Mouse (Mus musculus): ENCODE measurements around the gene Ubxn1. TPM values are rescaled to one million over a fixed set of nuclear protein-coding genes. Genes with fewer than 3 reads are reported as not detected.

Ubxn1 gene
- polyA plus RNA-seq, 1 experiment from 2014 or later = 168 TPM

GRCm38 (mm10) chr19:8914212-8914611, 42.9 kb downstream of the Ubxn1 start:
- Histone ChIP-seq H3K9me3 (no peaks in the 10 kb centered on the region), H3K27me3 (no peaks in the 10 kb centered on the region), H3K4me2 (replicated peaks) (no peak overlapping the region), H3K36me3 (peaks cover 79% of the 10 kb centered on the region), H3K4me3 (replicated peaks) (no peak overlapping the region), H3K9ac (replicated peaks) (no peak overlapping the region), H3K4me1 (replicated peaks) (no peaks in the 10 kb centered on the region), H3K27ac (no peak overlapping the region)
- ATAC-seq = no peak
- WGBS = 98% methylated on average over 3 of the region's 3 CpGs

GRCm38 (mm10) chr19:8919000-8919399, 47.7 kb downstream of the Ubxn1 start:
- H3K4me3 ChIP-seq (replicated peaks) = no peak overlapping the region
- H3K4me2 ChIP-seq (replicated peaks) = no peak overlapping the region
- H3K36me3 ChIP-seq = peaks cover 31% of the 10 kb centered on the region
- no peaks in the 10 kb centered on the region for H3K27me3 ChIP-seq
- no peak overlapping the region for H3K27ac ChIP-seq
- 93% methylated on average over 3 of the region's 3 CpGs for WGBS
- ATAC-seq = no peak
- no peaks in the 10 kb centered on the region for H3K9me3 ChIP-seq
- H3K9ac ChIP-seq (replicated peaks) = no peak overlapping the region
- H3K4me1 ChIP-seq (replicated peaks) = peaks cover 11% of the 10 kb centered on the region

GRCm38 (mm10) chr19:8919684-8920072, 48.4 kb downstream of the Ubxn1 start:
- Histone ChIP-seq H3K4me1 (replicated peaks) (peaks cover 11% of the 10 kb centered on the region), H3K27me3 (no peaks in the 10 kb centered on the region), H3K9me3 (no peaks in the 10 kb centered on the region), H3K9ac (replicated peaks) (peak overlapping the region; percentile 86; the same call in 1 of the 2 replicates), H3K36me3 (peaks cover 25% of the 10 kb centered on the region), H3K4me3 (replicated peaks) (peak overlapping the region; percentile 91), H3K27ac (peak overlapping the region; percentile 89), H3K4me2 (replicated peaks) (peak overlapping the region; percentile 87)
- ATAC-seq = no peak
- WGBS = 73% methylated on average over 6 of the region's 6 CpGs

GRCm38 (mm10) chr19:8920073-8920736, 48.9 kb downstream of the Ubxn1 start, which contains the start of gene B3gat3:
Gene B3gat3, plus strand, starts transcription at chr19:8920374.
- WGBS = 3% methylated on average over 44 of the region's 50 CpGs
- H3K9ac ChIP-seq (replicated peaks) = peak within 1 kb of the TSS; percentile 86
- no peaks in the 10 kb centered on the region for H3K27me3 ChIP-seq
- peaks cover 11% of the 10 kb centered on the region for H3K4me1 ChIP-seq (replicated peaks)
- no peaks in the 10 kb centered on the region for H3K9me3 ChIP-seq
- H3K27ac ChIP-seq = peak within 1 kb of the TSS; percentile 89
- peak within 1 kb of the TSS; percentile 91 for H3K4me3 ChIP-seq (replicated peaks)
- peak; percentile 99 for ATAC-seq
- peaks cover 19% of the 10 kb centered on the region for H3K36me3 ChIP-seq
- H3K4me2 ChIP-seq (replicated peaks) = peak within 1 kb of the TSS; percentile 87

DNA sequence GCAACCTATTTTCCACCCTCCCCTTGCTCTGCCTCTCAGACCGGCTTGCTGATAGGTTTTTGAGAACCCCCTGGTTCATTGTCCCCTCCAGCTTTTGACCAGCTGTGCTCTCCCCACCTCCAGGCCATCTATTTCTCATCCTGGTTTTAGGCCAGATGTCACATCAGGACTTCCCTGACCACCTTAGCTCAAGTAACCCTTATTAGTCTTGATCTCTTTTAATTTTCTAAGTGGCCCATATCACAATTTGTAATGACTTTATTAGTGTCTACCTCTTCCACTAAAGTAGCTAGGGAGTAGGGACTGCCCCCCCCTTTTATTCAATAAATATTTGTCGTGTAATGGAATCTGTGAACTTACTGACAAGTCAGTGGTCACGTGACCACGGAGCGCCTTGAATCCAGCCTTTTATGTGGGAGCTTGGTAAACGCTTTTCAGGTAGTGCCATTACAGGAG, 49.6 kb downstream of the Ubxn1 start:
- ATAC-seq = no peak
- Histone ChIP-seq H3K27me3 (no peaks in the 10 kb centered on the region), H3K27ac (peak overlapping the region; percentile 89), H3K9me3 (no peaks in the 10 kb centered on the region), H3K9ac (replicated peaks) (peak overlapping the region; percentile 86), H3K4me2 (replicated peaks) (peak overlapping the region; percentile 87), H3K4me1 (replicated peaks) (peaks cover 11% of the 10 kb centered on the region), H3K4me3 (replicated peaks) (peak overlapping the region; percentile 91), H3K36me3 (peaks cover 19% of the 10 kb centered on the region)
- 3% methylated on average over 6 of the region's 6 CpGs for WGBS

DNA sequence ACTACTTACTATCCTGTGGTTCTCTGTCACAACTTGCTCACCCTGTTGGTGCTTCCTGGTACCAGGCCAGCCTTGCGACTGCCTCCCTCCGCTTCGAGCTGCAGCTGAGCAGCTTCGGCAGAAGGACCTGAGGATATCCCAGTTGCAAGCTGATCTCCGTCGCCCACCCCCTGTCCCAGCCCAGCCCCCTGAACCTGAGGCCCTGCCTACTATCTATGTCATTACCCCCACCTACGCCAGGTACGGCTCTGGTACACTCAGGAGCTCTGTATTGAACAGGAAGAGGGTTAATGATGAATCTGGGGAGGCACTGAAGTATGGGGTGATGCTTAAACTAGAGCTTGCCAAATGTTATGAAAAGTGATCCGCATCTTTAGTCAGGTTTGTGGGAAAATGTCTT, 50.4 kb downstream of the Ubxn1 start:
- Histone ChIP-seq H3K9ac (replicated peaks) (0 out of 2 replicates have a peak overlapping the region, but pooled peaks have one; percentile 28), H3K4me1 (replicated peaks) (peaks cover 11% of the 10 kb centered on the region), H3K36me3 (peaks cover 19% of the 10 kb centered on the region), H3K9me3 (no peaks in the 10 kb centered on the region), H3K27ac (no peak overlapping the region), H3K4me3 (replicated peaks) (peak overlapping the region; percentile 91; the same call in 1 of the 2 replicates), H3K4me2 (replicated peaks) (peak overlapping the region; percentile 87; the same call in 1 of the 2 replicates), H3K27me3 (no peaks in the 10 kb centered on the region)
- no peak for ATAC-seq
- WGBS = 86% methylated on average over 9 of the region's 9 CpGs

Small RNAs within 50 kb of the gene (microRNA-seq; reads per million reads assigned to microRNA genes)
- not detected for gene Mir5136

Other genes with a start within 250 kb of the Ubxn1 start
- 0.31 and 0.58 TPM in 2 replicates for gene Chrm1, start 207.7 kb upstream of the Ubxn1 start, polyA plus RNA-seq (2015; fragmentation: Nextera tagmentation; extraction: Ambion mirVana)
- 151 and 153 TPM in 2 replicates for gene Slc3a2, start 148.1 kb upstream of the Ubxn1 start, polyA plus RNA-seq (2015; fragmentation: Nextera tagmentation; extraction: Ambion mirVana)
- 89.1 and 93.4 TPM in 2 replicates for gene Wdr74, start 135.7 kb upstream of the Ubxn1 start, polyA plus RNA-seq (2015; fragmentation: Nextera tagmentation; extraction: Ambion mirVana)
- gene 1700092M07Rik, start 130.8 kb upstream of the Ubxn1 start, polyA plus RNA-seq (2015; fragmentation: Nextera tagmentation; extraction: Ambion mirVana) = 2.2 and 2.5 TPM in 2 replicates
- 121 and 127 TPM in 2 replicates for gene Stx5a, start 130.1 kb upstream of the Ubxn1 start, polyA plus RNA-seq (2015; fragmentation: Nextera tagmentation; extraction: Ambion mirVana)
- 195 and 206 TPM in 2 replicates for gene Nxf1, start 114.4 kb upstream of the Ubxn1 start, polyA plus RNA-seq (2015; fragmentation: Nextera tagmentation; extraction: Ambion mirVana)
- gene Tmem223, start 100.5 kb upstream of the Ubxn1 start, polyA plus RNA-seq (2015; fragmentation: Nextera tagmentation; extraction: Ambion mirVana) = 264 and 280 TPM in 2 replicates
- 35.8 and 38.1 TPM in 2 replicates for gene Tmem179b, start 97.0 kb upstream of the Ubxn1 start, polyA plus RNA-seq (2015; fragmentation: Nextera tagmentation; extraction: Ambion mirVana)
- 28.8 and 30.5 TPM in 2 replicates for gene Taf6l, start 85.1 kb upstream of the Ubxn1 start, polyA plus RNA-seq (2015; fragmentation: Nextera tagmentation; extraction: Ambion mirVana)
- gene Polr2g, start 72.9 kb upstream of the Ubxn1 start, polyA plus RNA-seq (2015; fragmentation: Nextera tagmentation; extraction: Ambion mirVana) = 163 and 164 TPM in 2 replicates
- 8.1 and 8.3 TPM in 2 replicates for gene Zbtb3, start 68.9 kb upstream of the Ubxn1 start, polyA plus RNA-seq (2015; fragmentation: Nextera tagmentation; extraction: Ambion mirVana)
- 66.1 and 70.3 TPM in 2 replicates for gene Ttc9c, start 52.2 kb upstream of the Ubxn1 start, polyA plus RNA-seq (2015; fragmentation: Nextera tagmentation; extraction: Ambion mirVana)
- gene Hnrnpul2, start 51.5 kb upstream of the Ubxn1 start, polyA plus RNA-seq (2015; fragmentation: Nextera tagmentation; extraction: Ambion mirVana) = 6.1 and 6.4 TPM in 2 replicates
- not detected in 2 replicates for gene AC129217.1, start 41.7 kb upstream of the Ubxn1 start, polyA plus RNA-seq (2015; fragmentation: Nextera tagmentation; extraction: Ambion mirVana)
- 78.9 and 83.7 TPM in 2 replicates for gene Bscl2, start 34.0 kb upstream of the Ubxn1 start, polyA plus RNA-seq (2015; fragmentation: Nextera tagmentation; extraction: Ambion mirVana)
- gene Gng3, start 32.3 kb upstream of the Ubxn1 start, polyA plus RNA-seq (2015; fragmentation: Nextera tagmentation; extraction: Ambion mirVana) = 310 and 338 TPM in 2 replicates
- gene Lrrn4cl, start 20.7 kb upstream of the Ubxn1 start, polyA plus RNA-seq (2015; fragmentation: Nextera tagmentation; extraction: Ambion mirVana) = 0.23 and 0.62 TPM in 2 replicates
- gene Uqcc3, start 9.4 kb downstream of the Ubxn1 start, polyA plus RNA-seq (2015; fragmentation: Nextera tagmentation; extraction: Ambion mirVana) = 66.5 and 71.5 TPM in 2 replicates
- gene Lbhd1, start 12.2 kb downstream of the Ubxn1 start, polyA plus RNA-seq (2015; fragmentation: Nextera tagmentation; extraction: Ambion mirVana) = 61.5 and 61.8 TPM in 2 replicates
- not detected in 2 replicates for gene Gm49403, start 12.4 kb downstream of the Ubxn1 start, polyA plus RNA-seq (2015; fragmentation: Nextera tagmentation; extraction: Ambion mirVana)
- 56.1 and 70.3 TPM in 2 replicates for gene 1810009A15Rik, start 17.4 kb downstream of the Ubxn1 start, polyA plus RNA-seq (2015; fragmentation: Nextera tagmentation; extraction: Ambion mirVana)
- gene Gm49416, start 17.4 kb downstream of the Ubxn1 start, polyA plus RNA-seq (2015; fragmentation: Nextera tagmentation; extraction: Ambion mirVana) = 0.54 TPM in 1 of 2 replicates, not detected in the other
- 34.8 and 38.9 TPM in 2 replicates for gene Ints5, start 21.5 kb downstream of the Ubxn1 start, polyA plus RNA-seq (2015; fragmentation: Nextera tagmentation; extraction: Ambion mirVana)
- 96.8 and 99.8 TPM in 2 replicates for gene Ganab, start 26.6 kb downstream of the Ubxn1 start, polyA plus RNA-seq (2015; fragmentation: Nextera tagmentation; extraction: Ambion mirVana)
- 82.2 and 89.5 TPM in 2 replicates for gene B3gat3, start 48.9 kb downstream of the Ubxn1 start, polyA plus RNA-seq (2015; fragmentation: Nextera tagmentation; extraction: Ambion mirVana)
- 1.9 and 2.4 TPM in 2 replicates for gene Rom1, start 57.9 kb downstream of the Ubxn1 start, polyA plus RNA-seq (2015; fragmentation: Nextera tagmentation; extraction: Ambion mirVana)
- 8.7 and 9.2 TPM in 2 replicates for gene Eml3, start 58.1 kb downstream of the Ubxn1 start, polyA plus RNA-seq (2015; fragmentation: Nextera tagmentation; extraction: Ambion mirVana)
- 149 and 153 TPM in 2 replicates for gene Mta2, start 70.4 kb downstream of the Ubxn1 start, polyA plus RNA-seq (2015; fragmentation: Nextera tagmentation; extraction: Ambion mirVana)
- gene Tut1, start 82.4 kb downstream of the Ubxn1 start, polyA plus RNA-seq (2015; fragmentation: Nextera tagmentation; extraction: Ambion mirVana) = 32.4 and 32.6 TPM in 2 replicates
- gene Eef1g, start 95.5 kb downstream of the Ubxn1 start, polyA plus RNA-seq (2015; fragmentation: Nextera tagmentation; extraction: Ambion mirVana) = 334 and 335 TPM in 2 replicates
- gene Ahnak, start 117.8 kb downstream of the Ubxn1 start, polyA plus RNA-seq (2015; fragmentation: Nextera tagmentation; extraction: Ambion mirVana) = 3.7 and 4.9 TPM in 2 replicates
- gene Scgb1a1, start 216.5 kb downstream of the Ubxn1 start, polyA plus RNA-seq (2015; fragmentation: Nextera tagmentation; extraction: Ambion mirVana) = not detected in 2 replicates